Mouse (Mus musculus): Measurements from ENCODE around the gene Ccdc39. TPM values are rescaled to one million over a fixed set of nuclear protein-coding genes. Genes with fewer than 3 reads are reported as not detected.

Gene Ccdc39
- polyA plus RNA-seq, 1 experiment from 2014 or later = 1.8 TPM

Other genes with a start within 250 kb of the Ccdc39 start
- gene Ttc14, start 44.5 kb downstream of the Ccdc39 start, polyA plus RNA-seq (2015; fragmentation: Nextera tagmentation; extraction: Ambion mirVana) = 49.2 and 60.3 TPM in 2 replicates
- 45.3 and 49.3 TPM in 2 replicates for gene Fxr1, start 175.6 kb upstream of the Ccdc39 start, polyA plus RNA-seq (2015; fragmentation: Nextera tagmentation; extraction: Ambion mirVana)
- 192 and 197 TPM in 2 replicates for gene Dnajc19, start 237.0 kb upstream of the Ccdc39 start, polyA plus RNA-seq (2015; fragmentation: Nextera tagmentation; extraction: Ambion mirVana)

All from intestine, embryonic 15.5 days (tissue).